Mouse (Mus musculus) neural tube, embryonic 12.5 days (tissue): ENCODE data around the gene Mre11a. TPM values are rescaled to one million over a fixed set of nuclear protein-coding genes. Genes with fewer than 3 reads are reported as not detected.
A peak's percentile ranks its signal among the peaks of the same experiment; 100 is the strongest.

Experiments used
- ATAC-seq: fragments of 200-750 bp; cut with Nextera tagmentation; 2 replicates; pipeline ENCODE4 v1.8.0; 2017; ENCODE audit warnings: low read depth, mild to moderate bottlenecking, moderate TSS enrichment, moderate library complexity; ENCODE audit not compliant: low FRiP score
- H3K27ac ChIP-seq: fragments of 300-500 bp; sonication (generic); 2 replicates; pipeline ENCODE4 v1.5.1; 2016
- H3K27me3 ChIP-seq: fragments of 300-500 bp; sonication (generic); replicated peaks from 2 replicates; pipeline ENCODE4 v1.6.1; 2016; ENCODE audit warnings: mild to moderate bottlenecking
- H3K36me3 ChIP-seq: fragments of 300-500 bp; sonication (generic); 2 replicates; pipeline ENCODE4 v1.6.1; 2016; ENCODE audit warnings: mild to moderate bottlenecking
- H3K4me1 ChIP-seq: fragments of 300-500 bp; sonication (generic); 2 replicates; pipeline ENCODE4 v1.6.1; 2016
- H3K4me2 ChIP-seq: fragments of 300-500 bp; sonication (generic); replicated peaks from 2 replicates; pipeline ENCODE4 v1.6.1; 2016; ENCODE audit warnings: mild to moderate bottlenecking
- H3K4me3 ChIP-seq: fragments of 300-500 bp; sonication (generic); 2 replicates; pipeline ENCODE4 v1.5.1; 2016
- H3K9ac ChIP-seq: fragments of 300-500 bp; sonication (generic); 2 replicates; pipeline ENCODE4 v1.6.1; 2016; ENCODE audit warnings: mild to moderate bottlenecking
- H3K9me3 ChIP-seq: fragments of 300-500 bp; sonication (generic); 2 replicates; pipeline ENCODE4 v1.6.1; 2016; ENCODE audit warnings: mild to moderate bottlenecking
- WGBS: fragments of 180-500 bp; shearing (Covaris S2); methylation state at CpG from one replicate; pipeline ENCODE4 v1.1.7; 2016; 5-methylcytosine and 5-hydroxymethylcytosine counted together
- polyA plus RNA-seq: library from polyadenylated mRNA; unstranded; fragments of >200 nt; fragmentation: Nextera tagmentation; extraction: Ambion mirVana; gene quantifications from 2 replicates; pipeline ENCODE4 v1.2.1, GENCODE M21; 2016

Mre11a gene
- 19.7 and 21.9 TPM in 2 replicates for polyA plus RNA-seq

DNA sequence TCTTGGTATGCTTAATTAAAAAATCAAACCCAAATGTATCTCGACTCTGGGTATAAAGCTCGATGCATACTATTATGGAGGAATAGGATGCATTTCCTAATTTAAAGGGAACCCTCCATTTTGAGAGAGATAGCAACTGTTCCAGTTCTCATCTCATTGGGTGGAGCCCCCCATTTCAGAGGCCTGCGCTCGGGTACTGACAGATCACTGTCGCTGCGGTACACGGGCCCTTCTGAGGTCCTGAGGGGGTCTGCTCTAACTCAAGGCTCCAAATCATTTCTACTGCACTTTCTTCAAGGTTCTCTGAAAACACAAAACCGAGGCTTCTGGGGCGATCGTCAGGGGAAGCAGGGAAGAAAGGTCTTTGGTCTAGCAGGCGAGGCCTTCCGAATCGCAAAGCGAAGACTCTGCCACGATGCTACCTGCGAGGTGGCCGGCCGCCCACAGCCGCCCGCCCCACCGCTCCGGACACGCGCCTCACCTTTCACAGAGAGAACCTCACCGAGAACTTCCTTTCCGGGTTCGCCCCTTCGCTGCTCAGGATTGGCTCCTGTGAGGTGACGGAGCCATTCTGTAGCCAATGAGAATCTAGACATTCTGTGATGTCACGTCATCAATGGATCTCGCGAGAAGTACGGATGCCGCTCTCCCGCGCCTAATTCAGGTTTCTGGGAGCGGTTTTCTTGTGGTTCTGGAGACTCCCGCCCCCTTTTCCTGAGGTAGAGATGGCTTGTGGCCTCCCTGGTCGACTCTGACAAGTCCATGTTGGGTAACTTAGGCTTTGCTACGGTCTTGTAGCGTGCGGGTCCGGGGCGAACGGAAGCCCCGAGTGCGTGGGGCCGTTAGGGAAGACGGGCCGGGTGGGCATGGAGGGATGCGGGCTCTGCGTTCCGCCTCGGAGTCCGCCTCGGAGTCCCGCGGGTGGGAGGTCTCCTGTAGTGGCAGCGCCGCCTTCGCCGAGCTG, at the start of gene Mre11a, which contains the start of gene Ankrd49:
Mre11a (plus strand) TSS at position 616 of the 964 bp plus-strand sequence.
Ankrd49 (minus strand) TSS at position 818 of the 964 bp plus-strand sequence.
- Histone ChIP-seq H3K36me3 (peaks cover 28% of the 10 kb centered on the region), H3K4me3 (peak within 1 kb of the TSS; percentile 72), H3K9ac (peak within 1 kb of the TSS; percentile 82), H3K27ac (peak within 1 kb of the TSS; percentile 85), H3K9me3 (no peaks in the 10 kb centered on the region), H3K4me2 (peak within 1 kb of the TSS; percentile 79), H3K4me1 (no peaks in the 10 kb centered on the region), H3K27me3 (no peaks in the 10 kb centered on the region)
- under 1% methylated on average over 62 of the region's 62 CpGs for WGBS
- ATAC-seq = peak; percentile 100

DNA sequence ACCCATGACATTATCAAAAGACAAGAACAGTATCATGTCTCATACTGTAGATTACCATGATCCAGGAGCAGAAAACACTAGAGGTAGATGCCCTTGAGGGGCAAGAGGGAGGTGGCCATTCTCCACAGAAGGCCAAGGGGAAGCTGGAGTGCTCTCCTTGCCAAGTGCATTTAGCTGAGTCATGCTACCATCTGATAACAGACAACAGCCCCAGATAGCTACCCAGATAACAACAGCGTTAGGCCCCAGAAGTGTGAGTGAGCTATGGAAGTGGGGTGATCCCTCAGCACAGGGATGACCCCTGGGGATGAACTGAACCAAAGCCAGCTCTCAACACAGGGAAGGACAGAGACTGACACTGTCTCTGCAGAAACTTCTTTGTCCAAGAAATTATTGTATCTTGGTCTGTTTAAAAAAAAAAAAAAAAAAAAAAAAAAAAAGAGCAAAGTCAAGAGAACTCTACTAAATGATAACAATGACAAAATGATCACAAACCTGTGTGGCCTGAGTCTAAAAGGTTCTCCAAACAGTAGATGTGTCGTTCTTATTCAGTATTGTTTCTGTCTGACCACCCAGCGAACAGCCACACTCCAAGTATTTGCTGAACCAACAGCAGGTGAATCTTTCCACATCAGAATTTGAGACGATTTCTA, 44.8 kb upstream of the Mre11a start:
- WGBS = 89% methylated on average over 4 of the region's 4 CpGs
- H3K4me2 ChIP-seq = no peak overlapping the region
- H3K36me3 ChIP-seq = no peaks in the 10 kb centered on the region
- H3K27me3 ChIP-seq = no peaks in the 10 kb centered on the region
- H3K9ac ChIP-seq = no peak overlapping the region
- ATAC-seq = no peak
- no peaks in the 10 kb centered on the region for H3K4me1 ChIP-seq
- H3K27ac ChIP-seq = no peak overlapping the region
- H3K4me3 ChIP-seq = no peak overlapping the region
- no peaks in the 10 kb centered on the region for H3K9me3 ChIP-seq

DNA sequence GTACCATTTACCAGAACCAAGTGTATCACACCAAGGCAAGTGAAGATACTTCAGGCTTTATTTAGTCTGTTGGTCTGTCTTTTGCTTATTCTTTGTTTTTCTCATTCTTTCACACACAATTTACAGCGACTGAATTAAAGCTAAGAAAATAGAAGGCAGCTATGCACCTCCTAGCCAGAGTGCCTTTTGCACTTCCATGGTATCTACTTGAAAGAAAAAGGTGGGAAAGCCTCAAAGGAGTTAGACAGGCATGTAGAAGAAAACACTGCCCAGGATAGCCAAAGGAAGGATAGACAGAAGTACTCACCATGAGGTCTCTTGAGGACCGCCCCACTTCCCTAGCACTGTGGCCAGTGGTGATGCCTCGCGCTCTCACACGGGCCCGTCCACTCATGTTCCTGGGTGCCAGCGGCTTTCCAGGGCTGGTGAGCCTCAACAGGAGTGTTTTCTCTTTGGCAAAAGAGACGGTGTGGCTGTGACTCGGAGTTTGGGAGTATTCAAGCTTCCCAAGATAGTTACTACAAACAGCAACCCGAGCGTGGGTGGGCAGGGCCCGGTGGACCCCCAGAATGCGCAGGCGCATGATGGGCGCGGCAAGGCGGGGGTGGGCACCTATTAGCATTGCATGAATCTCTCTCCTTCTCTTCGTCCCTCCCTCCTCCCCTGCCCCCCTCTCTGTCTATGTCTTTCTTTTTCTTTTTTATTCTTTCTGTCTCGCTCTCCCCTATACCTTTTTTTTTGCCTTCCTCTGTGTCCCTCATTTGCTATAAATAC, 44.1 kb upstream of the Mre11a start, which contains the start of gene Piwil4:
Piwil4 (minus strand) TSS at position 583 of the 774 bp plus-strand sequence.
- no peak within 1 kb of the TSS for H3K4me2 ChIP-seq
- WGBS = 85% methylated on average over 19 of the region's 19 CpGs
- no peak for ATAC-seq
- no peak within 1 kb of the TSS for H3K4me3 ChIP-seq
- H3K27ac ChIP-seq = no peak within 1 kb of the TSS
- H3K4me1 ChIP-seq = no peaks in the 10 kb centered on the region
- H3K27me3 ChIP-seq = no peaks in the 10 kb centered on the region
- H3K9ac ChIP-seq = no peak within 1 kb of the TSS
- H3K36me3 ChIP-seq = no peaks in the 10 kb centered on the region
- no peaks in the 10 kb centered on the region for H3K9me3 ChIP-seq

DNA sequence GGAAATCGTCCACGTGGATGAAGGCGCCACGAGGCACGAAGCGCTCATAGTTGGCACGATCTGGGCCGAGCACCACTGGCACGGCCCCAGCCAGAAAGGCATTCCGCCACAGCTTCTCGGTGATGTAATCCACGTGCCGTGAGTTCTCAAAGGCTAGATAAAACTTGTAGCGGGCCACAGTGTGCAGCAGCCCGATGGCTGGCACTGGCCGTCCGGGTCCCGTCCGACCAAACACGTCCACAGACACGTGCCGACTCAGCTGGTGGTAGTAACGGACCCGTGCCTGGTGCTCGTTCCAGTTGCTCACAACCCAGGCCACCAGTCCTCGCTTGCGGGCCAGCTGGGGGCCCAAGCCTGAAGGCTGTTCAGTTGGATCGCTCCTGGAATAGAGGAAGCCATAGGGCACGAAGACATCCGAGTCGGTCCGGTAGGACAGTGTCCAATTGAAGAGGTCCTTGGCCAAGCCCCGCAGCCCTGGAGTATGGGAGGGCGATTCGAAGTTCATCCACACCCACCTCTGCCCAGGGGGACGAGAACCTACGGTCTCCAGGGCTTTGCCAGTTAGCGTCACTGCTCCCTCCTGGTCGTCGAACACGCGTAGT, 33.5 kb upstream of the Mre11a start:
- peak; percentile 38; the same call in 1 of the 2 replicates for ATAC-seq
- H3K27ac ChIP-seq = no peak overlapping the region
- peak overlapping the region; percentile 56 for H3K4me3 ChIP-seq
- WGBS = 59% methylated on average over 42 of the region's 42 CpGs
- peak overlapping the region; percentile 96 for H3K4me2 ChIP-seq
- H3K9me3 ChIP-seq = no peaks in the 10 kb centered on the region
- peaks cover 31% of the 10 kb centered on the region for H3K27me3 ChIP-seq
- H3K9ac ChIP-seq = peak overlapping the region; percentile 65
- H3K36me3 ChIP-seq = no peaks in the 10 kb centered on the region
- H3K4me1 ChIP-seq = peaks cover 9% of the 10 kb centered on the region

DNA sequence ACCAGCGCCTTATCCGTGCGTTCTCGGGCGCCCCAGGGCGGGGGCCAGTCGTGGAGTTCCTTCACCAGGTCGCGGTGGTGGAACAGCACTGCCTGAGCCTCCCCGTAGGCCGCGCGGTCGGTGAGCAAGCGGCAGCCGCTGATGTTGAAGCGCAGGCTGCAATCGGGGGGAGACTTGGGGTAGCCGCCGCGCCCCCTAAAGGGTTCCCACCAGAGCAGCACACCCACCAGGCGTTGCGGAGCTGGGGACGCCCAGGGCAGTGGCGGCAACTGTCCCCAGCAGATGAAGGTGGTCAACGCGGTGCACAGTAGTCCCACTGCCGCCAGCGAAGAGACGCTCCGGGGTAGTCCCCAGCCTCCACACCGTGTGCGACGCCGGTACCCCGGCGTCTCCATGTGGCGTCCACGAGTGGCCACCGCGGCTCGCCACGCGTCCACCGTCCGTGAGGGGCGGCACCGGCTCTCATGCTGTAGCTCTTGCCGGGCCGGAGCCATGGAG, 32.9 kb upstream of the Mre11a start:
- Histone ChIP-seq H3K4me1 (peaks cover 9% of the 10 kb centered on the region), H3K9me3 (no peaks in the 10 kb centered on the region), H3K27ac (no peak overlapping the region), H3K9ac (peak overlapping the region; percentile 65), H3K27me3 (peaks cover 31% of the 10 kb centered on the region), H3K4me3 (peak overlapping the region; percentile 56), H3K36me3 (no peaks in the 10 kb centered on the region), H3K4me2 (peak overlapping the region; percentile 96)
- ATAC-seq = peak; percentile 77
- 1% methylated on average over 50 of the region's 50 CpGs for WGBS

DNA sequence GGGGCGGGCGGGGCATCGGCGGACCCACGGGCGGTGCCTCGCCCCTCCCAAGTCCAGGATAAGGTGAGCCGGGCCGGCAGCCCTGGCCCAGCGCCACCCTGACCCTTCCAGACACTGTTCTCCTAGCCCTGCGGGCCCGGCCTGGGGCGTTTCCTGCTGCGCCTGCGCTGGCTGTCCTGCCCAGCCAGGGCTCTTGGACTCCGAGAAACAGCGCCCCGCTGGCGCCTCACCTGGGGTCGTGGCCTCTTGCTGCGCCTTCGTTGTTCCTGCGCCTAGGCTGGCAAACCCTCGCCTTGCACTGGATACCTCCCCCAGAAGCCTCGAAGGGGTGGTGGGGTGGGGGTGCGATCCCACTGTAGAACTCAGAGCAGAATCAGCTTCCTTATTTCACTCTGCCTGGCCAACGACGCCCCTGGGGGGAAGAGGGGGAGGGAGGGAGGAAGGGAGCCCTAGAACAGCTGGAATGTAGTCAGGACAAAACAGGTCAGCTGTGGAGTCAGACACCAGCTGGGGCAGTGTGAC, 32.4 kb upstream of the Mre11a start, which contains the start of gene Fut4:
Fut4 (minus strand) TSS at position 393 of the 522 bp plus-strand sequence.
- peak; percentile 85 for ATAC-seq
- Histone ChIP-seq H3K4me3 (peak within 1 kb of the TSS; percentile 56), H3K27me3 (peaks cover 31% of the 10 kb centered on the region), H3K4me1 (peaks cover 9% of the 10 kb centered on the region), H3K4me2 (peak within 1 kb of the TSS; percentile 96), H3K9me3 (no peaks in the 10 kb centered on the region), H3K36me3 (no peaks in the 10 kb centered on the region), H3K27ac (no peak within 1 kb of the TSS), H3K9ac (peak within 1 kb of the TSS; percentile 65)
- under 1% methylated on average over 28 of the region's 28 CpGs for WGBS

DNA sequence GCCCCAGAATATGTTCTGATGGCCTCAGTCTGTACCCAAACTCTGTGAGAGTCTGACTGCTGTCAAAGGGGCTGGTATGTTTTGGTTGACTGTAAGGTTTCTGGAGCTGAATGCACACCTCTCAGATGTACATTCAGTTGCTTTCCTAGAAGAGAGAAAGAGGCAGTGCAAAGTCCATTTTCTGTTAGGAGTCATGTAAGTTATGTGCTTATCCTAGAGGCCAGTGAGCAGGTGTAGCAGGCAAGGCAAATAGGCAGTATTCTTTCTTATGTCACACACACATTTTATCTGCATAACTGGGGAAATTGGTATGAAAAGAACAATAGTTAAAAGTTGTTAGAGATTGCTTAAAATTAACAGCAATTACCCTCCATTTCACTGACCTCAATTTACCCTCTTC, 30.5 kb upstream of the Mre11a start:
- ATAC-seq = no peak
- Histone ChIP-seq H3K36me3 (no peaks in the 10 kb centered on the region), H3K4me3 (no peak overlapping the region), H3K9ac (no peak overlapping the region), H3K4me2 (no peak overlapping the region), H3K4me1 (peaks cover 9% of the 10 kb centered on the region), H3K27ac (no peak overlapping the region), H3K27me3 (peaks cover 31% of the 10 kb centered on the region), H3K9me3 (no peaks in the 10 kb centered on the region)

DNA sequence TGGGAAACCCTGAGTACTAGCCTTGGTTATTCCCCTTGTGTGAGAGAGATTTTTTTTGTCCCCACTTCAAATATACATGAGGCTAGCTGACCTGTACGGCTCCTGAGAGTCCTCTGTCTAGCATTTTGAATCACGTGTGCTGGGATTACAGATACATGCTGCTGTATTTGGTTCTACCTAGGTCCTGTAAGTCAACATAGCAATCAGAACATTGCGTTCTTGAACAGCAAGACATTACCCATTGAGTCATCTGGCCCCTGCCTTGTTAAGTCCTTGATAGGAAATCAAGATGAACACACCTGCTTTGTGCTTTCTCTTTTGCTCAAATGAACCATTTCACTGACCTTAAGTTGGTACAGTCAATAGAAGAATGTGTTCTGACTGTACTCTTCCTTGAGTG, 30.0 kb upstream of the Mre11a start:
- no peak overlapping the region for H3K4me2 ChIP-seq
- H3K36me3 ChIP-seq = no peaks in the 10 kb centered on the region
- H3K27ac ChIP-seq = no peak overlapping the region
- peaks cover 31% of the 10 kb centered on the region for H3K27me3 ChIP-seq
- no peak overlapping the region for H3K9ac ChIP-seq
- H3K4me1 ChIP-seq = peaks cover 9% of the 10 kb centered on the region
- H3K9me3 ChIP-seq = no peaks in the 10 kb centered on the region
- 88% methylated on average over 3 of the region's 3 CpGs for WGBS
- H3K4me3 ChIP-seq = no peak overlapping the region
- ATAC-seq = no peak

DNA sequence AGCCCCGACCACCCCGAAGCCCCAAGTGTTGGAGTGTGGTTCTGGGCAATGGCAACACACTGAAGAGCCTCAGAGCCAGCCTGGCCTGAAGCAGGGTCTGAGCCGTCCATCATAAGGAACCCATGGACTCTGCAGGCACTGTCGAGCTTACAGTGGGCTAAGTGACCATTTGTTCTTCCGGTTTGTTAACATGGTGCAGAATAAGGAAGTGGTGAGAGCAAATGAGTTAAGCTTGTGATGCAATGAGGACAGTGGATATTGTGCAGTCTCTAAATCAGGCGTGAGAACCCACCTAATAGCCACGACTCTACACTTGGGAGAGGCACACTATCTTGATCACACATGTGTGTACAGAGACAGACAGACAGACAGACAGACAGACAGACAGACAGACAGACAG, 25.9 kb upstream of the Mre11a start:
- H3K9ac ChIP-seq = no peak overlapping the region
- WGBS = 75% methylated on average over 7 of the region's 7 CpGs
- no peak overlapping the region for H3K4me2 ChIP-seq
- H3K27ac ChIP-seq = no peak overlapping the region
- no peaks in the 10 kb centered on the region for H3K4me1 ChIP-seq
- ATAC-seq = no peak
- no peaks in the 10 kb centered on the region for H3K9me3 ChIP-seq
- no peak overlapping the region for H3K4me3 ChIP-seq
- no peaks in the 10 kb centered on the region for H3K36me3 ChIP-seq
- H3K27me3 ChIP-seq = 0 out of 2 replicates have a peak, but pooled peaks cover 3% of the 10 kb centered on the region

DNA sequence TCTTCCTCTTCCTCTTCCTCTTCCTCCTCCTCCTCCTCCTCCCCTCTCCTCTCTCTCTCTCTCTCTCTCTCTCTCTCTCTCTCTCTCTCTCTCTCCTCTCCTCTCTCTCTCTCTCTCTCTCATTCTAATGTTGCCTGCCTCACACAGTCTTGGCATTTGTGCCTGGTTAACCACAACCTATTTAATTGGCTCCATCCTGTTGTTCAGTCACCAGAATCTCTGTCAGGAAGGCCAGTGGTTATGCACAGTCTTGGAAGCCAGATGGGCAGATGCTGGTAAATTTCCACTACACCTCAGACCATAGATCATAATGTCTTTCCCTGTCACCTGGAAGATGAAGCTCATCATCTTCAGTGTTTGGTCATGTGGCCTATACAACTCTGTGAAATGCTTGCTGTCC, 25.2 kb upstream of the Mre11a start:
- Histone ChIP-seq H3K9ac (no peak overlapping the region), H3K4me2 (no peak overlapping the region), H3K9me3 (no peaks in the 10 kb centered on the region), H3K27me3 (no peaks in the 10 kb centered on the region), H3K27ac (no peak overlapping the region), H3K36me3 (no peaks in the 10 kb centered on the region), H3K4me1 (no peaks in the 10 kb centered on the region), H3K4me3 (no peak overlapping the region)
- ATAC-seq = no peak

DNA sequence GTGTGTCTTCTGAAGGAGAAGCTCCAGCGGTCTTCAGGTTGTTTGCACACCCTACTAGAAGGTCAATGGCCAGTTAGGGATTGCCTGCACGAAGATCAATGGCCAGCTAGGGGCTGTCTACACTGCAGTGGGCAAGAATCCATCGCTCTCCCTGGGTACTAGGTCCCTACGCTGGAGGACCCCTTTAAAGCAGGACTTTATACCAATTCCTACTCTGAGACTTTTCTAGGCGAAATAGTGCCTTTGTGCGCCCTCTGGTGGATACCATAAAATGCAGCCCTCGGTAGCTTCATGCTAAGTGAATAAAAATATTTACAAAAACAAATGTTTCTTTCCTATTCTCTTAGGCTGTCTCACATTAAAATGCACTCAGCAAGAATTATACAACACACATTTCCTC, 19.7 kb upstream of the Mre11a start:
- 0 out of 2 replicates have a peak, but pooled peaks have one; percentile 31 for ATAC-seq
- 27% methylated on average over 7 of the region's 7 CpGs for WGBS

More for the DNA sequence above, 19.7 kb upstream of the Mre11a start:
- no peak overlapping the region for H3K4me2 ChIP-seq
- peaks cover 7% of the 10 kb centered on the region for H3K4me1 ChIP-seq
- no peaks in the 10 kb centered on the region for H3K9me3 ChIP-seq
- H3K27ac ChIP-seq = no peak overlapping the region
- H3K4me3 ChIP-seq = no peak overlapping the region
- no peaks in the 10 kb centered on the region for H3K36me3 ChIP-seq
- H3K27me3 ChIP-seq = no peaks in the 10 kb centered on the region
- no peak overlapping the region for H3K9ac ChIP-seq
